Mouse (Mus musculus) heart, postnatal 0 days (tissue): ENCODE results near the gene Alpk1. TPM values are rescaled to one million over a fixed set of nuclear protein-coding genes. Genes with fewer than 3 reads are reported as not detected.

Source experiments
- ATAC-seq: fragments of 200-750 bp; cut with Nextera tagmentation; 2 replicates; pipeline ENCODE4 v1.8.0; 2017; ENCODE audit warnings: low read depth, moderate number of reproducible peaks, moderate library complexity; ENCODE audit not compliant: insufficient read depth
- DNase-seq: peaks from one replicate; pipeline ENCODE4 v3.0.0-alpha.2; 2016; ENCODE audit warnings: low spot score
- H3K27ac ChIP-seq: fragments of 300-500 bp; sonication (generic); 2 replicates; pipeline ENCODE4 v1.5.1; 2014; ENCODE audit warnings: low read depth, mild to moderate bottlenecking
- H3K27me3 ChIP-seq: fragments of 300-500 bp; sonication (generic); 2 replicates; pipeline ENCODE4 v1.6.1; 2014; ENCODE audit warnings: low read length, mixed read lengths; ENCODE audit not compliant: control insufficient read depth, insufficient read depth
- H3K36me3 ChIP-seq: fragments of 300-500 bp; sonication (generic); replicated peaks from 2 replicates; pipeline ENCODE4 v1.6.1; 2014; ENCODE audit warnings: low read length, mixed read lengths; ENCODE audit not compliant: control insufficient read depth, insufficient read depth
- H3K4me1 ChIP-seq: fragments of 300-500 bp; sonication (generic); 2 replicates; pipeline ENCODE4 v1.6.1; 2014; ENCODE audit warnings: antibody characterized with exemption; ENCODE audit not compliant: control insufficient read depth, insufficient read depth
- H3K4me2 ChIP-seq: fragments of 300-500 bp; sonication (generic); 2 replicates; pipeline ENCODE4 v1.6.1; 2014; ENCODE audit warnings: low read depth, mild to moderate bottlenecking, low read length, moderate library complexity
- H3K4me3 ChIP-seq: fragments of 300-500 bp; sonication (generic); 2 replicates; pipeline ENCODE4 v1.5.1; 2014; ENCODE audit warnings: low read depth, low read length
- H3K9ac ChIP-seq: fragments of 300-500 bp; sonication (generic); replicated peaks from 2 replicates; pipeline ENCODE4 v1.6.1; 2014; ENCODE audit warnings: low read depth, low read length, mixed read lengths
- H3K9me3 ChIP-seq: fragments of 300-500 bp; sonication (generic); replicated peaks from 2 replicates; pipeline ENCODE4 v1.6.1; 2016; ENCODE audit warnings: low read length; ENCODE audit not compliant: control insufficient read depth
- CTCF ChIP-seq: IDR thresholded peaks from 2 replicates; pipeline ENCODE4 v1.5.1; 2016; ENCODE audit warnings: antibody characterized with exemption, control low read depth, low read depth
- EP300 ChIP-seq: IDR thresholded peaks from 2 replicates; pipeline ENCODE4 v1.6.1; 2016; ENCODE audit warnings: antibody characterized with exemption, low read depth
- WGBS: fragments of 180-500 bp; shearing (Covaris S2); extraction: QIAGEN DNeasy Blood & Tissue Kit; methylation state at CpG from one replicate; pipeline ENCODE4 v1.1.7; 2014; 5-methylcytosine and 5-hydroxymethylcytosine counted together
- polyA plus RNA-seq: library from polyadenylated mRNA; unstranded; fragments of >200 nt; fragmentation: Nextera tagmentation; extraction: Ambion mirVana; gene quantifications from 2 replicates; pipeline ENCODE4 v1.2.1, GENCODE M21; 2015
- total RNA-seq: library from RNA; depleted of rRNA; stranded (reverse); fragments of >200 nt; gene quantifications from 2 replicates; pipeline ENCODE4 v1.2.3, GENCODE M21; 2014; ENCODE audit warnings: low replicate concordance

Alpk1 gene
- total and polyA plus RNA-seq, 2 experiments from 2014 or later, result 0.55 to 1.2 TPM

DNA sequence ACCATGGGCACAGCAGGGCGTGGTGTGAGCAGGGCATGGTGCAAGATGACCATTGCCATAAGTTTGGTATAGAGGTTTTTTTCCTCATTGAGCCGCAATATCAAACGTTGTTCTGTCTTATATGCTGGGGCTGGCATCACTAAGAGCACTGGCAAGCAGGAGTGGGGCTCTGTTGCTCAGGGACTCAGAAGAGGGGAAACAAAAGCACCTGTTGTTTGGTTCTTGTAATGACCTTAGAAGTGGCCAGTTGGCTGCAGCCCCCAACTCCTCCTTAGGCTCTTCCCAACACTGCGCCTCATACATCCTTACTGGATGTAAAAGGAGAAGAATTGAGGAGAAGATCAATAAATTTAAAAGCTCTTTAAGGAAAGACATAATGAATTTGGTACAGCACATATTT, 31.7 kb downstream of the Alpk1 start:
- WGBS, result 77% methylated on average over 4 of the region's 4 CpGs
- Histone ChIP-seq H3K4me2 (no peak overlapping the region), H3K9ac (no peak overlapping the region), H3K27me3 (peaks cover 20% of the 10 kb centered on the region), H3K9me3 (no peaks in the 10 kb centered on the region), H3K4me3 (no peak overlapping the region), H3K36me3 (no peaks in the 10 kb centered on the region), H3K27ac (no peak overlapping the region), H3K4me1 (no peaks in the 10 kb centered on the region)
- DNase-seq (no peak), ATAC-seq (no peak)
- TF ChIP-seq CTCF, result no peak
- TF ChIP-seq EP300, result no peak

DNA sequence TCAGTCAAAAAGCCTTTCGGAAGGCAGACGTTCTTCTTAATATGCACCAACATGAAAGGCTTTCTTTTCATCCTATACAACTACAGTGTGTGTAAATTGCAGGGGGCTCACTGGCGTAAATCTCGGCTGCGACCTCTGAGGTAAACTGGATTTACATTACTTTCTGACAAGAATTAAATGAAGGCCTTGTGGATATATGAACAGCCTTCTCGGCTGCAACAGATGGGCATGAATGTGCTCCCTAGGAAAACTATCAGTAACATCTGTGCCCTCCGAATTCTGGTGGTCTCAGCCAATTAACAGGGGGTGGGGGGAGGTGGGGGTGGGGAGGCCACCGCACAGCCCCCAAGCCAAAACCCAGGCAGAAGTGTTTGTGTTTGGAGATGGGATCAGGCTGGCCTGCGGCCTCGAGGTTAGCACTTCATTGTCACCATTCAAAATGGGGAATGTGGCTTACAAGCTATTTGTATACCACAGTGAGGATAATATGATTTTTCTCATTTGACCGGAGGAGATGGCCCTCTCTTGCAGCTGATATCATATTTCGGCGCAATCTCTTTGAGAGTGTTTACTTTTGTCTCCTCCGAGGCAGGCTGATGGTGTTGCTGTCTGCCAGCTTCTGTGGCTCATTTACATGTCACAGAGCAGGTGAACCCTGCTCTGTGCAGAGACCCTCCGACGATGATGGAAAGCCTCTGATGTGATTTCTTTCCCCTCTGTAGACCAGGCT, 34.3 kb downstream of the Alpk1 start:
- Histone ChIP-seq H3K4me1 (no peaks in the 10 kb centered on the region), H3K9ac (no peak overlapping the region), H3K27ac (no peak overlapping the region), H3K36me3 (no peaks in the 10 kb centered on the region), H3K27me3 (peaks cover 20% of the 10 kb centered on the region), H3K4me3 (no peak overlapping the region), H3K9me3 (no peaks in the 10 kb centered on the region), H3K4me2 (no peak overlapping the region)
- ATAC-seq (no peak), DNase-seq (no peak)
- WGBS, result 34% methylated on average over 16 of the region's 16 CpGs
- TF ChIP-seq EP300, result no peak
- no peak for TF ChIP-seq CTCF

DNA sequence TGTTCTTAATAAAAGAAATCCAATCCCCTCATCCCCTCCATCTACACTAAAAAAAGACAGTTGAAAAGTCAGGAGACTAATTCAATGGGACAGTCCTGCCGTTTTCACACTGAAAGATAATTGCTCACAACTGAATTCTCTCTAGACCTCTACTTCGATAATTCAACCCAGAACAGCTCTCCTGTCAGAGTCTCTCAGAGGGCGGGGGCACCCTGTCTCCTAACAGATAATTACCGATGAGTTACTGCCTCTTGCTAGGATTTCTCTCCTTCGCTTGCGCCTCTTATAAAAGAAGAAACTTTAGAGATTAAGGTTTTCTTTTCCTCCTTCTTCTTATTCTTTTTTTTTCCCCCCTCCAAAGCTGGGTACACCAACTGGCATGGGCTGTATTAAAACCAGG, 34.8 kb downstream of the Alpk1 start:
- H3K27me3 ChIP-seq, result peaks cover 20% of the 10 kb centered on the region
- ATAC-seq (no peak), DNase-seq (no peak)
- no peak overlapping the region for H3K9ac ChIP-seq
- no peak overlapping the region for H3K27ac ChIP-seq
- 46% methylated on average over 6 of the region's 6 CpGs for WGBS
- no peaks in the 10 kb centered on the region for H3K4me1 ChIP-seq
- TF ChIP-seq EP300 (no peak), CTCF (no peak)
- H3K36me3 ChIP-seq, result no peaks in the 10 kb centered on the region
- H3K4me3 ChIP-seq, result no peak overlapping the region
- H3K4me2 ChIP-seq, result no peak overlapping the region
- H3K9me3 ChIP-seq, result no peaks in the 10 kb centered on the region

DNA sequence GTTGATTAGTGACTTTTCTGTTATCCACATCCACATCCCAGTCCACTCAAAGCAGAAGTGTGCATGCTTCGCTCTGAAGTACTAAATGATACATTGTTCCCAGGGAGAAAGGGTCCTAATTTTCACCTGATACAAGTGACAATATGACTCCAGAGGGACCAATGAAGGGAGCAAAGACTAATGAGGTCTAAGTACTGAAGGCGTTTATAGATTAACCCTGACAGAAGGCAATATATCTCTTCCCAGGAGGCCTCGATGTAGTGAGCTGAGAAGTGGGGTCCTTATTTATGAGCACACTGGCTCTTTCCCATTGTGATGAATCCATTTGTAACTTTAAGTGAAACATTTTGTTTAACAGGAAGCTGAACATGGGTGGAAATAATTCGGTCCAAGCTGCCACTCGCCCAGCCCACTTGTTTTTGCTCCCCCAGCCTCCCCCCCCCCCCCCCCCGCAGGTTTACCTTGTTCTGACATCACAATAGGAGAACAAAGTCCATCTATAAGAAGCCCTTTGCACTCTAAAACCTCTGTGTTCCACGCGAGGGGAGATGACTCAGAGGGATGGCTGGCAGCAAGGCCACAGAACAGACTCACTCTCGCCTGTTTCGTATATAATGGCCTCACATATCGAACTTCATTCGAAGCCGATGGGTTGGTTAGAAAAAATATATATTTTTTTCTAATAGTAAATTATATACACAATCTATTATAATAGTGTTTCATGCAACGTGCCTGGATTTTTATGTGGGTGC, 36.5 kb downstream of the Alpk1 start:
- Histone ChIP-seq H3K27me3 (peaks cover 13% of the 10 kb centered on the region), H3K9ac (no peak overlapping the region), H3K9me3 (no peaks in the 10 kb centered on the region), H3K4me1 (no peaks in the 10 kb centered on the region), H3K4me2 (no peak overlapping the region), H3K4me3 (no peak overlapping the region), H3K36me3 (no peaks in the 10 kb centered on the region), H3K27ac (no peak overlapping the region)
- ATAC-seq, result no peak
- DNase-seq, result no peak
- WGBS, result 77% methylated on average over 13 of the region's 14 CpGs
- TF ChIP-seq EP300 (no peak), CTCF (no peak)

DNA sequence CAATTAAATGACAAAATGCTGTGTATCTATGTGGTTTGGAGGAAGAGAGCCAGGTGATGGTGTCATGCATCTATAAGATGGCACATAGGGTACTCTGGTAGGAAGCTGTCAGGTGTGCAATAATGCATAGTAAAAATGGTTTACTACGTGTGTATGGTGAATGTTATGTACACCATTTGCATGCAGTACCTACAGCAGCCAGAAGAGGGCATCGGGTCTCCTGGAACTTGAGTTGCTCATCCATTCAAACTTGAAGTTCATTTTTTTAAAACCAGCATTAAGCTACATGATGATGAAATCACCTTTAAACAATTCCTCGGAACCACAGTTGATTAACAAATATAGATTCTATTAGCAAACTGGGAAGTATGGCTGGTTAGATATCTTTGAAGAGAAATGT, 38.9 kb downstream of the Alpk1 start:
- H3K9ac ChIP-seq, result no peak overlapping the region
- DNase-seq (no peak), ATAC-seq (no peak)
- H3K9me3 ChIP-seq, result no peaks in the 10 kb centered on the region
- H3K4me1 ChIP-seq, result no peaks in the 10 kb centered on the region
- WGBS, result 92% methylated on average over 3 of the region's 3 CpGs
- no peaks in the 10 kb centered on the region; the same call in 1 of the 2 replicates for H3K27me3 ChIP-seq
- H3K4me3 ChIP-seq, result no peak overlapping the region
- H3K27ac ChIP-seq, result no peak overlapping the region
- no peak overlapping the region for H3K4me2 ChIP-seq
- H3K36me3 ChIP-seq, result no peaks in the 10 kb centered on the region
- no peak for TF ChIP-seq EP300
- no peak for TF ChIP-seq CTCF
